Mouse (Mus musculus) mammary gland, adult 2 months (tissue): ENCODE data around the gene Kat2a. TPM values are rescaled to one million over a fixed set of nuclear protein-coding genes. Genes with fewer than 3 reads are reported as not detected.

Source experiments
- polyA plus RNA-seq: library from polyadenylated mRNA; depleted of rRNA; stranded (reverse); fragments of >200 nt; gene quantifications from 2 replicates; pipeline ENCODE4 v1.2.3, GENCODE M21; 2012; ENCODE audit warnings: low replicate concordance; rRNA removed

Gene Kat2a
- polyA plus RNA-seq, result 37.3 and 46.8 TPM in 2 replicates

GRCm38 (mm10) chr11:100711783-100712615 lies at the start of gene Kat2a:
Gene Kat2a (minus strand): TSS chr11:100712465.

GRCm38 (mm10) chr11:100759611-100760233 lies 47.5 kb upstream of the Kat2a start, which contains the start of gene Kcnh4:
Gene Kcnh4 (minus strand): TSS chr11:100759942.

GRCm38 (mm10) chr11:100738066-100738604 lies 25.9 kb upstream of the Kat2a start, which contains the start of gene Rab5c:
Gene Rab5c (minus strand): TSS chr11:100738215.

GRCm38 (mm10) chr11:100713735-100714533 lies 1.7 kb upstream of the Kat2a start, which contains the start of gene Hspb9:
Gene Hspb9 (plus strand): TSS chr11:100713850.

GRCm38 (mm10) chr11:100703851-100704531 lies 8.3 kb downstream of the Kat2a start, which contains the start of gene Dhx58:
Gene Dhx58 (minus strand): TSS chr11:100704271.

GRCm38 (mm10) chr11:100692164-100692616 lies 20.1 kb downstream of the Kat2a start, which contains the start of gene Zfp385c:
Gene Zfp385c (minus strand): TSS chr11:100692455.

Other genes starting within 250 kb of the Kat2a start
- gene Klhl11, start 239.7 kb downstream of the Kat2a start, polyA plus RNA-seq, result 3.1 and 5.7 TPM in 2 replicates
- gene Acly, start 184.5 kb downstream of the Kat2a start, polyA plus RNA-seq, result 897 and 934 TPM in 2 replicates
- gene Ttc25, start 166.9 kb downstream of the Kat2a start, polyA plus RNA-seq, result 1.0 and 2.6 TPM in 2 replicates
- 42.6 and 64.4 TPM in 2 replicates for gene Cnp, start 137.6 kb downstream of the Kat2a start, polyA plus RNA-seq
- gene Nkiras2, start 93.2 kb downstream of the Kat2a start, polyA plus RNA-seq, result 61.2 and 75.2 TPM in 2 replicates
- 25.5 and 53.3 TPM in 2 replicates for gene Dnajc7, start 92.3 kb downstream of the Kat2a start, polyA plus RNA-seq
- 1.4 and 2.1 TPM in 2 replicates for gene Zfp385c, start 20.0 kb downstream of the Kat2a start, polyA plus RNA-seq
- gene Dhx58, start 8.2 kb downstream of the Kat2a start, polyA plus RNA-seq, result 10.3 and 16.6 TPM in 2 replicates
- not detected in 2 replicates for gene Hspb9, start 1.4 kb upstream of the Kat2a start, polyA plus RNA-seq
- gene Rab5c, start 25.8 kb upstream of the Kat2a start, polyA plus RNA-seq, result 187 and 251 TPM in 2 replicates
- gene Kcnh4, start 47.5 kb upstream of the Kat2a start, polyA plus RNA-seq, result 0.72 and 1.3 TPM in 2 replicates
- not detected in 2 replicates for gene Hcrt, start 50.5 kb upstream of the Kat2a start, polyA plus RNA-seq
- 15.5 and 16.5 TPM in 2 replicates for gene Ghdc, start 58.5 kb upstream of the Kat2a start, polyA plus RNA-seq
- 54.0 and 56.3 TPM in 2 replicates for gene Stat5b, start 138.3 kb upstream of the Kat2a start, polyA plus RNA-seq
- 82.3 and 109 TPM in 2 replicates for gene Stat5a, start 146.9 kb upstream of the Kat2a start, polyA plus RNA-seq
- 117 and 148 TPM in 2 replicates for gene Stat3, start 227.1 kb upstream of the Kat2a start, polyA plus RNA-seq